Mouse (Mus musculus) E14TG2a.4 (cell line): ENCODE results near the gene Spock2.

Experiments used
- CTCF ChIP-seq: conservative IDR thresholded peaks from 2 replicates; pipeline ENCODE4 v1.5.1; 2014; ENCODE audit warnings: low read length
- NANOG ChIP-seq: IDR thresholded peaks from 2 replicates; pipeline ENCODE4 v1.6.1; 2014; ENCODE audit warnings: borderline replicate concordance, low read length, mixed read lengths

DNA sequence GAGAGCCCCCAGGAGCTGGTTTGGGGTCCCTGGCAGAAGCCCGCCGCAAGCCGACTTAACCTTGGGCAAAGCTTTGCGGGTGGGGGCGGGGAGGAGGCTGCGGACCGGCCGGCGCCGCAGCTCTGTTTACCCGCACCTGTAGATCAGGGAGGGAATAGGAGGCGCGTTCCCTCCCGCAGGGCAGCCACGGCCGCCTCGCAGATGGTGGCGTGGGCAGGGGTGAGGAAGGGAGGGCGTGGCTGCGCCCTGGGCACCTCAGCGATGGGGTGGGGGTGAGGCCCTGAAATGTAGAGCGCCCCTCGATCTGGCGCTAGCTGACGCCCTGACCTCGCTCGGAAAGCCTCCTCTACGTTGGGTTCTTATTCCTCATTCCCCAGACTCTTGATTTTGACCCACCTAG is 1.4 kb downstream of the Spock2 start:
- no peak for TF ChIP-seq CTCF
- no peak for TF ChIP-seq NANOG
